Mouse (Mus musculus): Measurements from ENCODE around the gene Nectin1. TPM values are rescaled to one million over a fixed set of nuclear protein-coding genes. Genes with fewer than 3 reads are reported as not detected.

The Nectin1 gene
- polyA plus RNA-seq, 1 experiment from 2014 or later: 15.2 TPM

- H3K27me3 ChIP-seq (replicated peaks): no peaks in the 10 kb centered on the region
- 82% methylated on average over 3 of the region's 3 CpGs for WGBS
- H3K36me3 ChIP-seq: peaks cover 59% of the 10 kb centered on the region
- H3K9me3 ChIP-seq: no peaks in the 10 kb centered on the region
- no peak overlapping the region for H3K9ac ChIP-seq
- ATAC-seq (ENCODE audit: low FRiP score, low read depth): no peak
- peaks cover 18% of the 10 kb centered on the region for H3K4me1 ChIP-seq
- H3K4me3 ChIP-seq: no peak overlapping the region
- no peak overlapping the region for H3K4me2 ChIP-seq (replicated peaks)
- H3K27ac ChIP-seq: no peak overlapping the region
Observed at GRCm38 (mm10) chr9:43796031-43796430, 52.2 kb downstream of the Nectin1 start.

GRCm38 (mm10) chr9:43796841-43797740 lies 53.3 kb downstream of the Nectin1 start:
- no peaks in the 10 kb centered on the region for H3K9me3 ChIP-seq
- peaks cover 23% of the 10 kb centered on the region for H3K4me1 ChIP-seq
- H3K9ac ChIP-seq: no peak overlapping the region
- 0 out of 2 replicates have a peak overlapping the region, but pooled peaks have one; percentile 7 for H3K27ac ChIP-seq
- H3K4me2 ChIP-seq (replicated peaks): no peak overlapping the region
- no peaks in the 10 kb centered on the region for H3K27me3 ChIP-seq (replicated peaks)
- peaks cover 50% of the 10 kb centered on the region for H3K36me3 ChIP-seq
- WGBS: 79% methylated on average over 11 of the region's 11 CpGs
- H3K4me3 ChIP-seq: no peak overlapping the region
- no peak for ATAC-seq (ENCODE audit: low FRiP score, low read depth)

- peaks cover 23% of the 10 kb centered on the region for H3K4me1 ChIP-seq
- peaks cover 43% of the 10 kb centered on the region for H3K36me3 ChIP-seq
- no peaks in the 10 kb centered on the region for H3K9me3 ChIP-seq
- no peak overlapping the region for H3K27ac ChIP-seq
- no peak overlapping the region for H3K9ac ChIP-seq
- 70% methylated on average over 7 of the region's 7 CpGs for whole genome bisulfite sequencing
- no peak overlapping the region for H3K4me2 ChIP-seq (replicated peaks)
- H3K4me3 ChIP-seq: no peak overlapping the region
- no peaks in the 10 kb centered on the region for H3K27me3 ChIP-seq (replicated peaks)
- ATAC-seq (ENCODE audit: low FRiP score, low read depth): no peak
Observed at GRCm38 (mm10) chr9:43797746-43798145, 54.0 kb downstream of the Nectin1 start.

- no peak overlapping the region for H3K4me3 ChIP-seq
- no peak overlapping the region for H3K9ac ChIP-seq
- peaks cover 24% of the 10 kb centered on the region for H3K4me1 ChIP-seq
- WGBS: 84% methylated on average over 2 of the region's 2 CpGs
- peaks cover 30% of the 10 kb centered on the region for H3K36me3 ChIP-seq
- no peak for ATAC-seq (ENCODE audit: low FRiP score, low read depth)
- H3K4me2 ChIP-seq (replicated peaks): no peak overlapping the region
- no peak overlapping the region for H3K27ac ChIP-seq
- no peaks in the 10 kb centered on the region for H3K9me3 ChIP-seq
- H3K27me3 ChIP-seq (replicated peaks): no peaks in the 10 kb centered on the region
Observed at GRCm38 (mm10) chr9:43800525-43800924, 56.7 kb downstream of the Nectin1 start.

- ATAC-seq (ENCODE audit: low FRiP score, low read depth): no peak
Observed at GRCm38 (mm10) chr9:43801911-43802310, 58.1 kb downstream of the Nectin1 start.

GRCm38 (mm10) chr9:43807565-43807964 lies 63.8 kb downstream of the Nectin1 start:
- no peak overlapping the region for H3K9ac ChIP-seq
- H3K27me3 ChIP-seq (replicated peaks): no peaks in the 10 kb centered on the region
- H3K4me3 ChIP-seq: no peak overlapping the region
- no peak for ATAC-seq (ENCODE audit: low FRiP score, low read depth)
- 15% methylated on average over 6 of the region's 6 CpGs for WGBS
- no peaks in the 10 kb centered on the region for H3K9me3 ChIP-seq
- H3K4me2 ChIP-seq (replicated peaks): no peak overlapping the region
- peaks cover 16% of the 10 kb centered on the region for H3K4me1 ChIP-seq
- H3K27ac ChIP-seq: no peak overlapping the region
- peaks cover 26% of the 10 kb centered on the region for H3K36me3 ChIP-seq

More at GRCm38 (mm10) chr9:43801911-43802310, 58.1 kb downstream of the Nectin1 start:
- peaks cover 34% of the 10 kb centered on the region for H3K36me3 ChIP-seq
- H3K4me1 ChIP-seq: peaks cover 17% of the 10 kb centered on the region
- no peak overlapping the region for H3K27ac ChIP-seq
- WGBS: 35% methylated on average over 5 of the region's 5 CpGs
- no peaks in the 10 kb centered on the region for H3K27me3 ChIP-seq (replicated peaks)
- H3K4me3 ChIP-seq: no peak overlapping the region
- no peak overlapping the region for H3K4me2 ChIP-seq (replicated peaks)
- H3K9ac ChIP-seq: no peak overlapping the region
- no peaks in the 10 kb centered on the region for H3K9me3 ChIP-seq

GRCm38 (mm10) chr9:43808099-43808498 lies 64.3 kb downstream of the Nectin1 start:
- no peak for ATAC-seq (ENCODE audit: low FRiP score, low read depth)
- Histone ChIP-seq H3K9me3 (no peaks in the 10 kb centered on the region), H3K4me1 (peaks cover 16% of the 10 kb centered on the region), H3K36me3 (peaks cover 24% of the 10 kb centered on the region), H3K4me2 (replicated peaks) (no peak overlapping the region), H3K27ac (no peak overlapping the region), H3K27me3 (replicated peaks) (no peaks in the 10 kb centered on the region), H3K4me3 (no peak overlapping the region), H3K9ac (no peak overlapping the region)
- 10% methylated on average over 4 of the region's 4 CpGs for WGBS

GRCm38 (mm10) chr9:43808546-43808945 lies 64.8 kb downstream of the Nectin1 start:
- H3K36me3 ChIP-seq: peaks cover 20% of the 10 kb centered on the region
- no peak overlapping the region for H3K4me3 ChIP-seq
- 11% methylated on average over 7 of the region's 7 CpGs for WGBS
- H3K9ac ChIP-seq: no peak overlapping the region
- no peak for ATAC-seq (ENCODE audit: low FRiP score, low read depth)
- no peak overlapping the region for H3K4me2 ChIP-seq (replicated peaks)
- peaks cover 16% of the 10 kb centered on the region for H3K4me1 ChIP-seq
- no peaks in the 10 kb centered on the region for H3K9me3 ChIP-seq
- no peaks in the 10 kb centered on the region for H3K27me3 ChIP-seq (replicated peaks)
- no peak overlapping the region for H3K27ac ChIP-seq

GRCm38 (mm10) chr9:43813156-43813555 lies 69.4 kb downstream of the Nectin1 start:
- no peak overlapping the region for H3K9ac ChIP-seq
- H3K9me3 ChIP-seq: no peaks in the 10 kb centered on the region
- no peak overlapping the region for H3K4me2 ChIP-seq (replicated peaks)
- H3K27ac ChIP-seq: no peak overlapping the region
- H3K4me1 ChIP-seq: peaks cover 2% of the 10 kb centered on the region
- no peaks in the 10 kb centered on the region for H3K36me3 ChIP-seq
- no peak for ATAC-seq (ENCODE audit: low FRiP score, low read depth)
- WGBS: 78% methylated on average over 2 of the region's 2 CpGs
- H3K4me3 ChIP-seq: no peak overlapping the region
- no peaks in the 10 kb centered on the region for H3K27me3 ChIP-seq (replicated peaks)

GRCm38 (mm10) chr9:43822206-43822605 lies 78.4 kb downstream of the Nectin1 start:
- H3K4me3 ChIP-seq: no peak overlapping the region
- H3K4me2 ChIP-seq (replicated peaks): no peak overlapping the region
- no peaks in the 10 kb centered on the region for H3K36me3 ChIP-seq
- H3K9me3 ChIP-seq: no peaks in the 10 kb centered on the region
- 86% methylated on average over 5 of the region's 5 CpGs for WGBS
- H3K4me1 ChIP-seq: peaks cover 13% of the 10 kb centered on the region
- no peak for ATAC-seq (ENCODE audit: low FRiP score, low read depth)
- H3K9ac ChIP-seq: no peak overlapping the region
- no peak overlapping the region for H3K27ac ChIP-seq
- no peaks in the 10 kb centered on the region for H3K27me3 ChIP-seq (replicated peaks)

GRCm38 (mm10) chr9:43825178-43825577 lies 81.4 kb downstream of the Nectin1 start:
- no peak overlapping the region for H3K4me2 ChIP-seq (replicated peaks)
- H3K9me3 ChIP-seq: no peaks in the 10 kb centered on the region
- ATAC-seq (ENCODE audit: low FRiP score, low read depth): no peak
- H3K9ac ChIP-seq: no peak overlapping the region
- H3K4me1 ChIP-seq: peaks cover 18% of the 10 kb centered on the region
- H3K4me3 ChIP-seq: no peak overlapping the region
- no peak overlapping the region for H3K27ac ChIP-seq
- no peaks in the 10 kb centered on the region for H3K27me3 ChIP-seq (replicated peaks)
- 75% methylated on average over 5 of the region's 5 CpGs for WGBS
- H3K36me3 ChIP-seq: no peaks in the 10 kb centered on the region

GRCm38 (mm10) chr9:43826558-43827253 lies 82.9 kb downstream of the Nectin1 start:
- no peak overlapping the region for H3K9ac ChIP-seq
- no peak overlapping the region for H3K4me3 ChIP-seq
- H3K4me2 ChIP-seq (replicated peaks): 0 out of 2 replicates have a peak overlapping the region, but pooled peaks have one; percentile 7
- H3K36me3 ChIP-seq: no peaks in the 10 kb centered on the region
- peak; percentile 53; the same call in 1 of the 2 replicates for ATAC-seq (ENCODE audit: low FRiP score, low read depth)
- H3K27me3 ChIP-seq (replicated peaks): no peaks in the 10 kb centered on the region
- no peak overlapping the region for H3K27ac ChIP-seq
- 36% methylated on average over 8 of the region's 8 CpGs for WGBS
- H3K9me3 ChIP-seq: no peaks in the 10 kb centered on the region
- peaks cover 18% of the 10 kb centered on the region for H3K4me1 ChIP-seq

Measured in neural tube, embryonic 12.5 days (tissue).